ENCODE assay signal across 18 mouse cellular contexts in the genomic region with DNA sequence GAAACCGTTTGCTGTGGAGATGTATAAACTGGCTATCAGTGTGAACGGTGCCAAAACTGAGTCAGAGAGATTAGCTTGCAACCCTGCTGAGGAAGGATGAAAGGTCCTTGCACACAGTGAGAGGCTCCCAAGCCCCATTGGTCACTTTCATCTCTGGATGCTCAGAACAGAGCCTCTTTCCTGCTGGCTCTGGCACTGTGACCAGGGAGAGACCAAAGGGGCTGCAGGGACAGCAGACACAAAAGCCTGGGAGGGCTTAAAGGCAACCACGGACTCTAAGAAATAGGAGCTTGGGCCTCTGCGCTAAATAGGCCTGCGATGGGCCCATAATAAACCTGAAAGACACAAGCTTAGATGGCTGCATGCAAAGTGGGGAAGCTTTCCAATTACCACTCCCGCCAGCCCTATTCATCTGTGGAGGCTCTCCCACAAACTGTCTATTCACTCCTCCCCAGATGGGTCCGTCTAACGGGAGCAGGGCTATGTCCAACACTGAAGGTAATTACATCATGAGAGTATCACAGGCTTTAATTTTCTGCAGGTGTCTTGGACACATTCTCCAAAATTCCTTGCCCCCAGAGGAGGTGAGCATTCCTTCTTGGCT.
DNase-seq lines count a peak whose midpoint lies in the region; ATAC-seq lines count a peak whose summit lies in the region.
"Had no signal": no experiment of that assay in that cellular context is flagged by ENCODE, and none has a peak within 500 bp of the region (broad histone marks: within the 10 kb centered on the region; RNA-seq: fewer than 3 reads in every experiment).

No protein-coding gene starts in this region.

- intact Hi-C loops in heart, postnatal 36 days (cut with DNase I): no loop called here

- H3K27ac ChIP-seq in forebrain, embryonic 16.5 days (ENCODE audit: low read length): no peak overlapping the region
- H3K27ac ChIP-seq in midbrain, embryonic 10.5 days (replicated peaks): peak overlapping the region; percentile 64
- no peak overlapping the region for H3K27ac ChIP-seq in kidney, embryonic 14.5 days (ENCODE audit: low read depth, low read length)
- H3K27ac ChIP-seq: embryonic facial prominence, embryonic 12.5 days; heart, embryonic 13.5 days had no signal

- no peak overlapping the region for H3K9ac ChIP-seq in forebrain, embryonic 16.5 days (replicated peaks; ENCODE audit: low read depth, low read length)
- H3K9ac ChIP-seq in kidney, embryonic 14.5 days (ENCODE audit: low read depth, low read length): no peak overlapping the region
- H3K9ac ChIP-seq: embryonic facial prominence, embryonic 12.5 days; heart, embryonic 13.5 days had no signal

- peak; percentile 62 for ATAC-seq in forebrain, embryonic 16.5 days
- no peak for ATAC-seq in kidney, embryonic 14.5 days (ENCODE audit: low FRiP score, low TSS enrichment)
- ATAC-seq: CD4-positive, CD25-positive, alpha-beta regulatory T cell, adult 4 months; lung, postnatal 0 days had no signal

- no peaks in the 10 kb centered on the region for H3K36me3 ChIP-seq in forebrain, embryonic 16.5 days (ENCODE audit: control insufficient read depth, insufficient read depth)
- H3K36me3 ChIP-seq in midbrain, embryonic 10.5 days: no peaks in the 10 kb centered on the region
- no peaks in the 10 kb centered on the region for H3K36me3 ChIP-seq in kidney, embryonic 14.5 days (ENCODE audit: control insufficient read depth, insufficient read depth, low read length)
- H3K36me3 ChIP-seq: embryonic facial prominence, embryonic 12.5 days; heart, embryonic 13.5 days had no signal

- 7% methylated on average over 8 of the region's 8 CpGs for WGBS in forebrain, embryonic 16.5 days
- 30% methylated on average over 8 of the region's 8 CpGs for WGBS in midbrain, embryonic 10.5 days
- WGBS in kidney, embryonic 14.5 days: 65% methylated on average over 8 of the region's 8 CpGs

- peaks cover 5% of the 10 kb centered on the region for H3K4me1 ChIP-seq in forebrain, embryonic 16.5 days (replicated peaks; ENCODE audit: control insufficient read depth, insufficient read depth, low read length)
- peaks cover 13% of the 10 kb centered on the region for H3K4me1 ChIP-seq in midbrain, embryonic 10.5 days
- H3K4me1 ChIP-seq in kidney, embryonic 14.5 days (ENCODE audit: control insufficient read depth, insufficient read depth, low read length): no peaks in the 10 kb centered on the region
- H3K4me1 ChIP-seq: embryonic facial prominence, embryonic 12.5 days; heart, embryonic 13.5 days had no signal

- H3K27me3 ChIP-seq in forebrain, embryonic 16.5 days (replicated peaks; ENCODE audit: control insufficient read depth, insufficient read depth, low read length): no peaks in the 10 kb centered on the region
- H3K27me3 ChIP-seq in midbrain, embryonic 10.5 days (ENCODE audit: low read depth, poor library complexity, severe bottlenecking): no peaks in the 10 kb centered on the region
- no peaks in the 10 kb centered on the region for H3K27me3 ChIP-seq in kidney, embryonic 14.5 days (ENCODE audit: control insufficient read depth, insufficient read depth, low read length)
- H3K27me3 ChIP-seq: embryonic facial prominence, embryonic 12.5 days; heart, embryonic 13.5 days had no signal

- peak; percentile 13 for DNase-seq in right cerebral cortex, postnatal 4 days
- DNase-seq in right cerebral cortex, adult 2 months (ENCODE audit: low spot score in 2 of 2): no peak
- peak; percentile 47 for DNase-seq in midbrain, embryonic 10.5 days (ENCODE audit: low spot score)
- no peak for DNase-seq in embryo, embryonic 11 days
- DNase-seq in heart, postnatal 36 days: no peak
- no peak for DNase-seq in adrenal gland, adult (ENCODE audit: inconsistent age in 2 of 2, low spot score in 1 of 2)
- DNase-seq: cerebellum, adult 8-10 months; gastrocnemius, postnatal 36 days; kidney, adult 9 months; right cerebral cortex, adult 18-20 months; thymus, adult 18-20 months had no signal

- no peak overlapping the region for H3K4me2 ChIP-seq in forebrain, embryonic 16.5 days (ENCODE audit: low read length)
- H3K4me2 ChIP-seq in kidney, embryonic 14.5 days (replicated peaks; ENCODE audit: low read depth, low read length): no peak overlapping the region
- H3K4me2 ChIP-seq: embryonic facial prominence, embryonic 12.5 days; heart, embryonic 13.5 days; liver, embryonic 11.5 days had no signal

- H3K9me3 ChIP-seq in forebrain, embryonic 16.5 days (ENCODE audit: control insufficient read depth, low read length): no peaks in the 10 kb centered on the region
- no peaks in the 10 kb centered on the region for H3K9me3 ChIP-seq in midbrain, embryonic 10.5 days (replicated peaks)
- no peaks in the 10 kb centered on the region for H3K9me3 ChIP-seq in kidney, embryonic 14.5 days (ENCODE audit: control insufficient read depth, low read length)
- H3K9me3 ChIP-seq: embryonic facial prominence, embryonic 12.5 days; heart, embryonic 13.5 days had no signal

- H3K4me3 ChIP-seq in forebrain, embryonic 16.5 days (replicated peaks; ENCODE audit: low read length): no peak overlapping the region
- no peak overlapping the region for H3K4me3 ChIP-seq in midbrain, embryonic 10.5 days
- H3K4me3 ChIP-seq in kidney, embryonic 14.5 days (ENCODE audit: low read length): no peak overlapping the region
- H3K4me3 ChIP-seq: embryonic facial prominence, embryonic 12.5 days; heart, embryonic 13.5 days had no signal

Comparison
In these comparisons a context has a peak if more than half of its experiments do, and no peak if none do; other contexts are left out.
1. DNase-seq: peak in right cerebral cortex, postnatal 4 days (single experiment) and midbrain, embryonic 10.5 days (single experiment); none in right cerebral cortex, adult 2 months (0 of 2), embryo, embryonic 11 days (single experiment), heart, postnatal 36 days (0 of 2) and adrenal gland, adult (0 of 2).